ENCODE assay signal across 14 mouse cellular contexts in genomic region chr3:57288944-57289491, GRCm38 (mm10). TPM values are rescaled to one million over a fixed set of nuclear protein-coding genes. Genes with fewer than 3 reads are reported as not detected.
DNase-seq lines count a peak whose midpoint lies in the region; ATAC-seq and TF ChIP-seq lines count a peak whose summit lies in the region.
"Had no signal": no experiment of that assay in that cellular context is flagged by ENCODE, and none has a peak within 500 bp of the region (broad histone marks: within the 10 kb centered on the region; RNA-seq: fewer than 3 reads in every experiment).

No protein-coding gene starts in this region.

- DNase-seq in kidney, adult 2 months = peak; percentile 72
- no peak for DNase-seq in kidney, adult 18-20 months
- DNase-seq in neural tube, embryonic 10.5 days (ENCODE audit: extremely low spot score, low spot score) = no peak
- no peak for DNase-seq in hindbrain, embryonic 10.5 days (ENCODE audit: low spot score)
- DNase-seq: midbrain, embryonic 14.5 days; right cerebral cortex, postnatal 25 days; thymus, adult 18-20 months had no signal

- no peak overlapping the region for H3K4me3 ChIP-seq in kidney, adult 2 months (ENCODE audit: insufficient read depth, low read depth, low read length)
- H3K4me3 ChIP-seq in neural tube, embryonic 13.5 days = no peak overlapping the region
- no peak overlapping the region for H3K4me3 ChIP-seq in heart, embryonic 15.5 days
- H3K4me3 ChIP-seq in stomach, embryonic 15.5 days (replicated peaks) = no peak overlapping the region
- H3K4me3 ChIP-seq in hindbrain, embryonic 10.5 days = no peak overlapping the region
- H3K4me3 ChIP-seq: limb, embryonic 15.5 days had no signal

- H3K27me3 ChIP-seq in kidney, adult 2 months (replicated peaks; ENCODE audit: control insufficient read depth, insufficient read depth, low read length) = no peaks in the 10 kb centered on the region
- no peaks in the 10 kb centered on the region for H3K27me3 ChIP-seq in neural tube, embryonic 13.5 days
- no peaks in the 10 kb centered on the region for H3K27me3 ChIP-seq in heart, embryonic 15.5 days
- no peaks in the 10 kb centered on the region for H3K27me3 ChIP-seq in stomach, embryonic 15.5 days (replicated peaks)
- no peaks in the 10 kb centered on the region for H3K27me3 ChIP-seq in hindbrain, embryonic 10.5 days (ENCODE audit: insufficient read depth, poor library complexity, severe bottlenecking)
- H3K27me3 ChIP-seq: limb, embryonic 15.5 days had no signal

- no peaks in the 10 kb centered on the region for H3K9me3 ChIP-seq in neural tube, embryonic 13.5 days
- H3K9me3 ChIP-seq in heart, embryonic 15.5 days (replicated peaks) = no peaks in the 10 kb centered on the region
- H3K9me3 ChIP-seq in stomach, embryonic 15.5 days = no peaks in the 10 kb centered on the region
- no peaks in the 10 kb centered on the region for H3K9me3 ChIP-seq in hindbrain, embryonic 10.5 days
- H3K9me3 ChIP-seq: limb, embryonic 15.5 days had no signal

- H3K27ac ChIP-seq in kidney, adult 2 months (ENCODE audit: insufficient read depth, low read depth, low read length) = peak overlapping the region; percentile 98
- peak overlapping the region; percentile 18; the same call in 1 of the 2 replicates for H3K27ac ChIP-seq in neural tube, embryonic 13.5 days (replicated peaks)
- peak overlapping the region; percentile 68 for H3K27ac ChIP-seq in heart, embryonic 15.5 days
- peak overlapping the region; percentile 52; the same call in 1 of the 2 replicates for H3K27ac ChIP-seq in stomach, embryonic 15.5 days
- H3K27ac ChIP-seq in hindbrain, embryonic 10.5 days = no peak overlapping the region

- peaks cover 4% of the 10 kb centered on the region for H3K36me3 ChIP-seq in kidney, adult 2 months (ENCODE audit: control insufficient read depth, insufficient read depth, low read length)
- H3K36me3 ChIP-seq in neural tube, embryonic 13.5 days = no peaks in the 10 kb centered on the region
- H3K36me3 ChIP-seq in heart, embryonic 15.5 days = no peaks in the 10 kb centered on the region
- H3K36me3 ChIP-seq in stomach, embryonic 15.5 days = no peaks in the 10 kb centered on the region
- H3K36me3 ChIP-seq in hindbrain, embryonic 10.5 days = no peaks in the 10 kb centered on the region
- H3K36me3 ChIP-seq: limb, embryonic 15.5 days had no signal

- TF ChIP-seq POLR2A in kidney, adult 2 months (IDR thresholded peaks at IDR 0.05; ENCODE audit: low read depth, low read length) = no peak

- peaks cover 14% of the 10 kb centered on the region for H3K4me1 ChIP-seq in kidney, adult 2 months (ENCODE audit: control insufficient read depth, insufficient read depth, low read length)
- peaks cover 7% of the 10 kb centered on the region for H3K4me1 ChIP-seq in neural tube, embryonic 13.5 days (replicated peaks)
- H3K4me1 ChIP-seq in heart, embryonic 15.5 days (replicated peaks) = peaks cover 6% of the 10 kb centered on the region
- H3K4me1 ChIP-seq in stomach, embryonic 15.5 days = no peaks in the 10 kb centered on the region
- H3K4me1 ChIP-seq in hindbrain, embryonic 10.5 days (replicated peaks) = peaks cover 11% of the 10 kb centered on the region; the same call in 1 of the 2 replicates
- H3K4me1 ChIP-seq: limb, embryonic 15.5 days had no signal

- no peak overlapping the region for H3K9ac ChIP-seq in neural tube, embryonic 13.5 days
- no peak overlapping the region for H3K9ac ChIP-seq in heart, embryonic 15.5 days
- H3K9ac ChIP-seq in stomach, embryonic 15.5 days = no peak overlapping the region
- H3K9ac ChIP-seq: limb, embryonic 15.5 days had no signal

- TF ChIP-seq CTCF in kidney, adult 2 months (conservative IDR thresholded peaks at IDR 0.05; ENCODE audit: insufficient read depth, insufficient read length, low read depth, low read length) = no peak

- no peak for ATAC-seq in neural tube, embryonic 13.5 days (ENCODE audit: low read depth)
- ATAC-seq in heart, embryonic 15.5 days (replicated peaks; ENCODE audit: insufficient number of reproducible peaks, insufficient read depth, low FRiP score, low read depth) = no peak
- ATAC-seq in stomach, embryonic 15.5 days (ENCODE audit: insufficient read depth, low FRiP score, low read depth) = no peak
- ATAC-seq in erythroblast, adult 5-6 weeks (replicated peaks; ENCODE audit: low FRiP score, poor library complexity, severe bottlenecking) = no peak
- ATAC-seq: activated CD4-positive, CD25-positive, alpha-beta regulatory T cell, adult 4 months; forebrain, embryonic 14.5 days had no signal

- 63% methylated on average over 1 of the region's 1 CpGs for WGBS in kidney, adult 2 months
- 87% methylated on average over 1 of the region's 1 CpGs for WGBS in neural tube, embryonic 13.5 days
- 54% methylated on average over 1 of the region's 1 CpGs for WGBS in heart, embryonic 15.5 days
- 76% methylated on average over 1 of the region's 1 CpGs for WGBS in stomach, embryonic 15.5 days
- 91% methylated on average over 1 of the region's 1 CpGs for WGBS in hindbrain, embryonic 10.5 days

- no peak overlapping the region for H3K4me2 ChIP-seq in neural tube, embryonic 13.5 days
- H3K4me2 ChIP-seq in heart, embryonic 15.5 days = no peak overlapping the region
- no peak overlapping the region for H3K4me2 ChIP-seq in stomach, embryonic 15.5 days
- H3K4me2 ChIP-seq: limb, embryonic 15.5 days had no signal

RNA-seq across cellular contexts. Expression of gene Tm4sf1, which starts 12.8 kb away (rescaled TPM):
- 119 and 157 TPM in 2 replicates for polyA plus RNA-seq in kidney, adult 2 months (2012; rRNA removed)
- polyA plus RNA-seq in neural tube, embryonic 13.5 days (2015; fragmentation: Nextera tagmentation; extraction: Ambion mirVana) = 28.4 and 30.3 TPM in 2 replicates
- 297 and 303 TPM in 2 replicates for polyA plus RNA-seq in heart, embryonic 15.5 days (2015; fragmentation: Nextera tagmentation; extraction: Ambion mirVana)
- 56.8 and 63.4 TPM in 2 replicates for polyA plus RNA-seq in stomach, embryonic 15.5 days (2015; fragmentation: Nextera tagmentation; extraction: Ambion mirVana)
- polyA plus RNA-seq in hindbrain, embryonic 10.5 days (2016; fragmentation: Nextera tagmentation; extraction: Ambion mirVana) = 12.6 and 16.3 TPM in 2 replicates
- 1.2 TPM in 1 of 2 replicates, not detected in the other for total RNA-seq in erythroblast, adult 5-6 weeks (2015; ENCODE audit: low replicate concordance)
- not detected in 2 replicates for total RNA-seq in erythroblast, adult 5-6 weeks (2017; ENCODE audit: low replicate concordance)
